Mouse (Mus musculus): Measurements from ENCODE around the gene Scaf4.
"Not testable (repeated sequence)": the region's sequence is repeated elsewhere in the genome, so short reads cannot be mapped to it uniquely, and the experiment has no call there.

Gene Scaf4

GRCm38 (mm10) chr16:90234617-90235016 lies 49.7 kb downstream of the Scaf4 start:
- DNase-seq, result no peak

GRCm38 (mm10) chr16:90233702-90234101 lies 50.6 kb downstream of the Scaf4 start:
- DNase-seq, result no peak

GRCm38 (mm10) chr16:90231302-90231701 lies 53.0 kb downstream of the Scaf4 start:
- no peak for DNase-seq

- DNase-seq, result no peak
Measured at GRCm38 (mm10) chr16:90229897-90230296, 54.4 kb downstream of the Scaf4 start.

GRCm38 (mm10) chr16:90221441-90222070 lies 62.7 kb downstream of the Scaf4 start:
- peak in 1 of 2 experiments; percentile 15 for DNase-seq

GRCm38 (mm10) chr16:90220892-90221431 lies 63.3 kb downstream of the Scaf4 start:
- no peak for DNase-seq

GRCm38 (mm10) chr16:90220026-90220891 lies 64.0 kb downstream of the Scaf4 start, which contains the start of gene Sod1:
Gene Sod1 (plus strand): TSS chr16:90220754.
- DNase-seq, result peak; percentile 94 to 96

- DNase-seq, result not testable (repeated sequence)
Measured at GRCm38 (mm10) chr16:90219445-90219844, 64.9 kb downstream of the Scaf4 start.

GRCm38 (mm10) chr16:90217926-90218325 lies 66.4 kb downstream of the Scaf4 start:
- DNase-seq, result no peak

GRCm38 (mm10) chr16:90217356-90217755 lies 66.9 kb downstream of the Scaf4 start:
- no peak for DNase-seq

GRCm38 (mm10) chr16:90216414-90216813 lies 67.9 kb downstream of the Scaf4 start:
- no peak for DNase-seq

- not testable (repeated sequence) for DNase-seq
Measured at GRCm38 (mm10) chr16:90215879-90216278, 68.4 kb downstream of the Scaf4 start.

GRCm38 (mm10) chr16:90214731-90215565 lies 69.4 kb downstream of the Scaf4 start:
- no peak for DNase-seq

- DNase-seq, result no peak
Measured at GRCm38 (mm10) chr16:90213477-90214339, 70.6 kb downstream of the Scaf4 start.

GRCm38 (mm10) chr16:90211767-90212166 lies 72.5 kb downstream of the Scaf4 start:
- DNase-seq, result no peak

GRCm38 (mm10) chr16:90210717-90211116 lies 73.6 kb downstream of the Scaf4 start:
- DNase-seq, result no peak

GRCm38 (mm10) chr16:90208996-90209395 lies 75.3 kb downstream of the Scaf4 start:
- no peak for DNase-seq

- no peak for DNase-seq
Measured at GRCm38 (mm10) chr16:90204868-90205267, 79.4 kb downstream of the Scaf4 start.

- DNase-seq, result no peak
Measured at GRCm38 (mm10) chr16:90203226-90203962, 80.9 kb downstream of the Scaf4 start.

- no peak for DNase-seq
Measured at GRCm38 (mm10) chr16:90202140-90202539, 82.2 kb downstream of the Scaf4 start.

GRCm38 (mm10) chr16:90199174-90199573 lies 85.1 kb downstream of the Scaf4 start:
- DNase-seq, result no peak
